Mouse (Mus musculus) embryonic fibroblast, embryonic 13.5 days (primary cell): Measurements from ENCODE around the gene Gcnt2.

Experiments used
- CTCF ChIP-seq: IDR thresholded peaks from 2 replicates; pipeline ENCODE4 v1.5.1; 2011; ENCODE audit warnings: mild to moderate bottlenecking, control low read depth, low read length, moderate library complexity, borderline replicate concordance; ENCODE audit not compliant: insufficient read depth
- POLR2A ChIP-seq: IDR thresholded peaks from 2 replicates; pipeline ENCODE4 v1.6.1; 2011; ENCODE audit warnings: low read depth, mild to moderate bottlenecking, control low read depth, low read length, moderate library complexity

- TF ChIP-seq CTCF: no peak
- TF ChIP-seq POLR2A: no peak
These were observed 15.9 kb downstream of the Gcnt2 start for GRCm38 (mm10) chr13:40875415-40875814.
